Mouse (Mus musculus) right cerebral cortex, postnatal 25 days (tissue): Measurements from ENCODE around the gene Fus.
"Not testable (repeated sequence)": the region's sequence is repeated elsewhere in the genome, so short reads cannot be mapped to it uniquely, and the experiment has no call there.

Experiments used
- DNase-seq: peaks from one replicate; pipeline ENCODE4 v3.0.0; 2022

The Fus gene

GRCm38 (mm10) chr7:128006193-128006592 lies 38.9 kb downstream of the Fus start:
- no peak for DNase-seq

DNA sequence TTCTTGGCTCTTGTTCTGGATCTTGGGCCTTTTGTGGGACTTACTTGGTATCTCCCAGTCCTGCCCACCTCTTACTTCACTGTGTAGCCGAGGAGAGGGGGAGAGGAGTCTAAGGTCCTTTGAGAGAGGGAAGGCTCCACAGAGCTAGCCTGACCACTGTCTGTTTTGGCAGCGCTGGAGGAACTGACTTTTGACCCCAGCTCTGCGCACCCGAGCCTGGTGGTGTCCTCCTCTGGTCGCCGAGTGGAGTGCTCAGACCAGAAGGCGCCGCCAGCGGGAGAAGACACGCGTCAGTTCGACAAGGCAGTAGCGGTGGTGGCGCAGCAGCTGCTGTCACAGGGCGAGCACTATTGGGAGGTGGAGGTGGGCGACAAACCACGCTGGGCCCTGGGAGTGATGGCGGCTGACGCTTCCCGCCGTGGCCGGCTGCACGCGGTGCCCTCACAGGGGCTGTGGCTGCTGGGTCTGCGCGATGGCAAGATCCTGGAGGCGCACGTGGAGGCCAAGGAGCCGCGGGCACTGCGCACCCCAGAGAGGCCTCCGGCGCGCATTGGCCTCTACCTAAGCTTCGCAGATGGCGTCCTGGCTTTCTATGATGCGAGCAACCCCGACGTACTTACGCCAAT lies 42.6 kb downstream of the Fus start:
- no peak for DNase-seq

DNA sequence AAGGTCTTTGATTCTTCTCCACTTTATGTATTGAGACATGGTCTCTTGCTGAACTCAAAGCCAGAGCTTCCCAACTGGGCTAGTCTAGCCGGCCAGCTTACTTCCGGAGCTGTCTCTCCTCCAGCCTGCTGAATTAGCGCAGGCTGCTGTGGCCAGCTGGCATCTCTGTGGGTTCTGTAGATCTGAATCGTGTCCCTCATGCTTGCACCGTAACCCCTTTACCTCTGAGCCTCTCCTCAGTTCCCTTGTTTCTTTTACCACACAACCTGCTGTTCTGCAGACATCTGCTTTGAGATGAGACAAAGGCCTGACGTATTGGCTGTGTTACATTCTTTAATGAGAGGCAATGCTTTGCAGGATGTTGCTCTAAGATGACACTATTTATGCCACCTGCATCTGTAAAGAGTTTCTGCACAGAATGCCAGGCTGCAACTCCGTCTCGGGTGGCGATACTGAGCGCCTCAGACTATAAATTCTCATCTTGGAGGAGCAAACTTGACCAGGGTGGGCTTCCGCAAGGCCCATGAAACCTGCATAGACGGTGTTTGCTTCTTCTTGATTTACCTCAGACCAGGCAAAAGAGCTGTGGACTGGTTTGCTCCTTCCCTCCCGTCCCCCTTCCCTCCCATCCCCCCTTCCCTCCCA lies 45.0 kb downstream of the Fus start:
- DNase-seq = no peak

GRCm38 (mm10) chr7:128013116-128013515 lies 45.9 kb downstream of the Fus start:
- no peak for DNase-seq

DNA sequence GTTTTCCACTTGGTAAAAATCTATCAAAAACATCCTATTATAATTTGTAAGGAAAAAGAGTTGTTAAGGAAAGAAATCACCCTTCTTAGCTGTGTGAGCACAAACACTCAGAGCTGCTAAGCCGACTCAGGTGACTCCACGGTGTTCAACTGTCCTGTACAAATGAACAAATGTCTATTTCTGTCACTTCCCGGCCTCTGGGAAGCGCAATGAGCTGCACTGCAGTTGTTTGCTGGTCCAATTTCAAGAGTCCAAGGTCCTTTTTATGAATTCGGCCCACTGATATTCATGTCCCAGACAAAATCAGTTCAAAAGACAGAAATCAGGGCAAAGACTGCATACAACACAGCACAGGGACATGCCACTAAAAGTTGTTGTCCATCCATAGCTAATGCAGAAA lies 48.9 kb downstream of the Fus start:
- not testable (repeated sequence) for DNase-seq

DNA sequence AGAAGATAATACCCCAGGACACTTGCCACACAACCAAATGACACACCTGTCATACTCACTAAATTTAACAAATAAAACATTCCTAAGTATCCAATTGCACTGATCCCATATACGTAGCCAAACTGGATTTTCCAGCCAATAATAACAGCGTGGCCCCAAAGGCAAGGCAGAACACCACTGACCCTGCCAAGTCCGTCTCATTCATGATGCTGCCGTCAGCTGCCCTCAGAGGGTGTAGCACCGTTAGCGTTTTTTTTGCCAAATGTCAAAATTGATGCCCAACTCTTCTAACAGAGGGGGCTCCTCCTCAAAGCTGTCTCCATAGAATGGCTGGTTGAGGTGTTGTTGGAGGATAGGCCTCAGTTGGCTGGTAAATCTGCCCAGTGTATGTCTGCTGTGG lies 49.4 kb downstream of the Fus start:
- no peak for DNase-seq

- no peak for DNase-seq
These were observed 51.0 kb downstream of the Fus start for GRCm38 (mm10) chr7:128018275-128018674.

GRCm38 (mm10) chr7:128019187-128019586 lies 51.9 kb downstream of the Fus start:
- DNase-seq = no peak

DNA sequence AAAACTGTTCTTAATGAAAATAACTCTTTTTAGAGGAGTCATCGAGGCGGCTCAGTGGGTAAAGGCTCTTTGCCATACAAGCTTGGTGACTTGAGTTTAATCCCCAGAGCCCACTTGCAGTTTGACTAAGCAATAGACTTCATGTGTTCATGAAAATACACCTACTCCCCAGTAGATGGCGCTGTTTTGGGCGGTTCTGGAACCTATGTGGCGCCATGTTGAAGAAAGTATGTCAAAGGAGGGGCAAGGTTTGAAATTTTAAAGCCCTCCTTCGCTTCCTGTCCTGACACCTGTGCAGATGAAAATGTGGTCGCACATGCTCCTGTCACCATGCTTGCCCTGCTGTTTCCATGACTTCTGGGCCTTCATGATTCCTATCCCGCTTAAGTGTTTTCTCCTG lies 55.7 kb downstream of the Fus start:
- no peak for DNase-seq

DNA sequence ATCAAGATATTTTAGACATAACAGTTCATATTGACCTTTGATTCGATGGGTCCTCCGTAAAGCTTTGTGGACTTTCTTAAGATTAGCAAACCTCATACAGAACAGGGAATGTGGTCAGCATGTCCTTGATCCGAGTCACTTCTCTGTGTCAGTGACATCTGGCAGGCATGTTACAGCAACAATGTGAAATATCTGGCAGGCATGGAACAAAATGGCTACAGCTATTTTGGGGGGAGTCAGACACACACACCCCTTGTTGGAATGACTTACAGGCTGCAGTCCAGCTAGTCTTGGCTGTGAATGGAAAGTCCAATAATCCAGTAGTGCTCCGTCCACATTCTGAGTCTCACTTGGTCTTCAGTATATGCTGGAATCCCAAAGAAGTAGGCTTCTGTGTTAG lies 56.3 kb downstream of the Fus start:
- no peak for DNase-seq

GRCm38 (mm10) chr7:128024364-128024763 lies 57.1 kb downstream of the Fus start:
- no peak for DNase-seq

DNA sequence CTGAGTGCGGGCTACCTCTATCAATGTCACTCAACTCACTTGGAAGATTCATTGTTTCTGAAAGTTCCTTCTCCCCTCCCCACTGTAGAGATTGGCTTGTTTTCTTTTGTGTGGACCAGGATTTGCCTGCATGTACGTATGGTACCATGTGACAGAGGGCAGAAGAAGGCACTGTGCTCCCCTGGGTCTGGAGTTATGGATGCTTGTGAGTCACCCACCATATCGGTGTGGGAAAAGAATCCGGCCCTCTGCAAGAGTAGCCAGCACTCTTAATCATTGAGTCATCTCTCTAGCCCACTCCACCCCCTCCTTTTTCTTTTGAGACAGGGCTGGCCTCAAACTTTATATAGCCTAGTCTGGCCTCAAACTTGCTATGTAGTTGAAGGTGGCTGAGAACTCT lies 57.7 kb downstream of the Fus start:
- no peak for DNase-seq

DNA sequence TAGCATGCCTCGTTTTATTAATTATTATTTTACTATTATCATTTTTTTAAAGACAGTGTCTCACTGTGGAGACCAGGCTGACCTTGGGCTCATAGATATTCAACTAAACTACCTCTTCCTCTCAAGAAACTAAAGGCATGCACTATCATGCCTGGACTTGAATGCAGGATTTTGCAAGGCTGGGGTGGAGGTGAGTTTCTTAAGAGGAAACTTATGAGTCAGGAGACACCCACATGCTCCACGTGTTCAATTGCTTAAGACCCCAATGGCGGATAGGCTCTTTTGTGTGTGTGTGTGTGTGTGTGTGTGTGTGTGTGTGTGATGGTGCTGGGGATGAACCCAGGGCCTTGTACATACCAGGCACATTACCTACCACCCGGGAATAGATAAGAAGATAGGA lies 58.1 kb downstream of the Fus start:
- DNase-seq = no peak

GRCm38 (mm10) chr7:128031403-128031976 lies 64.2 kb downstream of the Fus start:
- DNase-seq = no peak

GRCm38 (mm10) chr7:128032290-128032988 lies 65.2 kb downstream of the Fus start:
- DNase-seq = no peak

DNA sequence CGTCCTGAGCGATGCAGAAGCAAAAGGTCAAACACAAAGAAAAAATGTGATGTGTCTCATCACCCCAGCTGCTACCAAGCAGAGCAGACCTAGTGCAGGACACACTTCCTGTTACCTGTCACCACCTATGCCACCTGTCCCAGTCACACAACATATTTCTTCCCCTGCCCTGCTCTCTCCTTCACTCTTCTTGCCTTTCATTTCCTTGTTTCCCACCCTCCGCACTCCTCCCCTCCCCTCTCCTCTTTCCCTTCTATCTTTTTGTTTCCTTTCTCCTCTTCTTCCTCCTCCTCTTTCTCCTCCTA lies 65.7 kb downstream of the Fus start:
- no peak for DNase-seq

DNA sequence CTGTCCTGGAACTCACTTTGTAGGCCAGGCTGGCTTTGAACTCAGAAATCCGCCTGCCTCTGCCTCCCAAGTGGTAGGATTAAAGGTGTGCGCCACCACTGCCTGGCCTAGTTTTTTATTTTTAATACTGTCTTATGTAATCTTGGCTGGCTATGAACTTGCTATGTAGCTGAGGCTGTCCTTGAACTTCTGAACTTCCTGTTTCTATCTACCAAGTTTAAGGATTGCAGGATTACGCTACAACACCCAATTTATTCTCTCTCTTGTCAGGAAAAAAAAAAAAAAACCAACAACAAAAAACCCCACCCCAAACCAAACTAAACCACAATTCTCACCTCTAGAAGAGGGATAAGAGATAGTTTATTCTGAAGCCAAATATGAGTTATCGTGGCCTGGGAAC lies 66.4 kb downstream of the Fus start:
- no peak for DNase-seq
